Mouse (Mus musculus): ENCODE measurements around the gene Olfr943.

Olfr943 gene

DNA sequence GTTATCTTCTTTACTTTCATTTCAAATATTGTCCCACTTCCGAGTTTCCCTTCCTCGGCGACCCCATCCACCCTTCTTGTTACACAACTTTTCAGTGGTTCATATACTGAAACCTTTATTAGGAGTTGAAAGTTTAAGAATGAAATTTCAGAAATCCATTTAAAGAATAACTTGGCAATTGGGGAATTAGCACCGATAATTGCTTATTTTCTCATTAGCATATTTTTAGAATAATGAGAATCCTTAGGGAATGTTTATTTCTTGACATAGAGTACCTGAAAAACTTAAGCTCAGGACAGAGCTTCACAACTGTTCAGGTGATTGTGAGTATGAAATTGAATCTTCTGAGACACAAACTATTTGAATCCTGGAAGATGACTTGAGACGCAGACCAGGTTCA lies at the start of gene Olfr943:
Gene Olfr943 (plus strand): TSS at position 301 of the 400 bp plus-strand sequence.
- DNase-seq (ENCODE audit: low spot score in 2 of 2), result no peak

DNA sequence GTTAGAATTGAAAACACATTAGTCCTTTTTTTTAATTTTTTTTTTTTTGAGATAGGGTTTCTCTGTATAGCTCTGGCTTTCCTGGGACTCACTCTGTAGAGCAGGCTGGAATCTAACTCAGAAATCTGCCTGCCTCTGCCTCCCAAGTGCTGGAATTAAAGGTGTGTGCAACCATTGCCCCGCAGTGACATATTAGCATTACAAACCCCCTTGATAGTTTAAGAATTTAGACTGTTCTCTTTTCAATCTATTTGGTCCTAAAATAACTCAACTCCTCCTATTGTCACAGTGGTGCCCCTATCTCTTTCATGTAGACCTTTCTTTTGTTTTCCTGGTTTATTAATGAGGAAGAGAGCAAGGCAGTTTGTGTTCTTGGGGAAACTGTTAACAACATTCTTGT lies 38.8 kb upstream of the Olfr943 start:
- DNase-seq (ENCODE audit: low spot score in 2 of 2), result no peak

DNA sequence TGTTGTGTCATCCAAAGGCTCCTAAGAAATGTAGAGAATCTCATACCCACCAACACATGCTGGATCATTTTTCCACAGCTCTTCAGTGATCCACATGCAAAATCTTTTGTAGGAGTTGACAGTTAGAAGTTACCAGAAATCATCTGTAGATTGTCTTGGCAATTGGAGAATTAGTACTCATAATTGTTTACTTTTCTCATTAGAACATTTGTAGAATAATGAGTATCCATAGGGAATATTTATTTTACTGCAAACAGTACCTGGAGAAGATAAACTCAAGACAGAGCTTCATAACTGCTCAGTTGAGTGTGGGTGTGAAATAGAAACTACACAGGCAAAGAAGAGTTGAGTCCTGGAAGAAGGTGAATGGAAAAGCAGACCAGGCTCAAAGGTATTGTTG lies 38.3 kb upstream of the Olfr943 start, which contains the start of gene Olfr27:
Gene Olfr27 (plus strand): TSS at position 301 of the 400 bp plus-strand sequence.
- no peak for DNase-seq (ENCODE audit: low spot score in 2 of 2)

DNA sequence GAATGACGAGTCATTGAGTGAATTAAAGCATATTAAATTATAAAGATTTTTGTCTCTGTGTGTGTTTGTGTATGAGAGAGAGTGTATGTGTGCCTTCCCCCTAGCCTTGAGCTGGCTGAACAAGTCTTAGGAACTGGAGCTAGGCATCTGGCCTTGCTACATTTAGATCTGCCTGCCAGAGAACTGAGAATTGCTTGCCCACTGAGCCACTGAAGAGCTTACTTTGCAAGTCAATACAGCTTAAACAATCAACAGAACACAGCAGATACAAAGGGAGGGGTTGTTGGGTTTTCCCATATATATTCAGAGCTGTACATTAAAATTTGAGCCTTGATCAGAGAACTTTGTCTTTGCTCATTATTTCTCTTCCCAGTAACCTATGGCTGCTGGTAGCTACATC lies 13.7 kb upstream of the Olfr943 start:
- no peak for DNase-seq (ENCODE audit: low spot score in 2 of 2)

DNA sequence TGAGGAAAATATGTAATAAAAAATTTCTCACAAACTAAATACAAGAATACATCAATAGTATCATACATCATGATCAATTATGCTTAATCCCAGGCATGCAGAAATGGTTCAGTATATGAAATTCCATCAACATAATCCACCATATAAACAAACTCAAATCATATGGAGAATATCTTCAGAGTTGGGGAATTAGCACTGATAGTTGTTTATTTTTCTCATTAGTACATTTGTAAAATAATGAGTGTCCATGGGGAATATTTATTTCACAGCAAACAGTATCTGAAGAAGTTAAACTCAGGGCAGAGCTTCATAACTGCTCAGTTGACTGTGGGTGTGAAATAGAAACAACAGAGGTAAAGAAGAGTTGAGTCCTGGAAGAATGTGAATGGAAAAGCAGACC lies 35.5 kb downstream of the Olfr943 start, which contains the start of gene Olfr944:
Gene Olfr944 (plus strand): TSS at position 301 of the 400 bp plus-strand sequence.
- no peak for DNase-seq (ENCODE audit: low spot score in 2 of 2)
